Mouse (Mus musculus) kidney, embryonic 15.5 days (tissue): ENCODE results near the gene Matk. TPM values are rescaled to one million over a fixed set of nuclear protein-coding genes. Genes with fewer than 3 reads are reported as not detected.

Experiments
- ATAC-seq: fragments of 200-750 bp; cut with Nextera tagmentation; replicated peaks from 2 replicates; pipeline ENCODE4 v1.8.0; 2017; ENCODE audit warnings: moderate TSS enrichment; ENCODE audit not compliant: low FRiP score
- H3K27ac ChIP-seq: fragments of 300-500 bp; sonication (generic); 2 replicates; pipeline ENCODE4 v1.5.1; 2015; ENCODE audit warnings: mild to moderate bottlenecking, inconsistent platforms
- H3K27me3 ChIP-seq: fragments of 300-500 bp; sonication (generic); 2 replicates; pipeline ENCODE4 v1.6.1; 2015; ENCODE audit warnings: inconsistent platforms
- H3K36me3 ChIP-seq: fragments of 300-500 bp; sonication (generic); 2 replicates; pipeline ENCODE4 v1.6.1; 2015; ENCODE audit warnings: inconsistent platforms
- H3K4me1 ChIP-seq: fragments of 300-500 bp; sonication (generic); 2 replicates; pipeline ENCODE4 v1.6.1; 2015; ENCODE audit warnings: inconsistent platforms
- H3K4me2 ChIP-seq: fragments of 300-500 bp; sonication (generic); 2 replicates; pipeline ENCODE4 v1.6.1; 2015; ENCODE audit warnings: moderate library complexity, mild to moderate bottlenecking, inconsistent platforms
- H3K4me3 ChIP-seq: fragments of 300-500 bp; sonication (generic); replicated peaks from 2 replicates; pipeline ENCODE4 v1.5.1; 2015; ENCODE audit warnings: mild to moderate bottlenecking, inconsistent platforms
- H3K9ac ChIP-seq: fragments of 300-500 bp; sonication (generic); 2 replicates; pipeline ENCODE4 v1.6.1; 2015; ENCODE audit warnings: mild to moderate bottlenecking, inconsistent platforms
- H3K9me3 ChIP-seq: fragments of 300-500 bp; sonication (generic); replicated peaks from 2 replicates; pipeline ENCODE4 v1.6.1; 2016; ENCODE audit warnings: inconsistent platforms
- WGBS: fragments of 180-500 bp; shearing (Covaris S2); methylation state at CpG from one replicate; pipeline ENCODE4 v1.1.7; 2015; ENCODE audit warnings: mixed read lengths; 5-methylcytosine and 5-hydroxymethylcytosine counted together
- polyA plus RNA-seq: library from polyadenylated mRNA; unstranded; fragments of >200 nt; fragmentation: Nextera tagmentation; extraction: Ambion mirVana; gene quantifications from 2 replicates; pipeline ENCODE4 v1.2.1, GENCODE M21; 2015

The Matk gene
- polyA plus RNA-seq, 1 experiment from 2014 or later, result 6.8 TPM

- peak overlapping the region; percentile 45 for H3K4me2 ChIP-seq
- peaks cover 66% of the 10 kb centered on the region for H3K4me1 ChIP-seq
- H3K36me3 ChIP-seq, result no peaks in the 10 kb centered on the region
- H3K27me3 ChIP-seq, result peaks cover 25% of the 10 kb centered on the region
- no peak for ATAC-seq
- peak overlapping the region; percentile 21 for H3K9ac ChIP-seq
- H3K4me3 ChIP-seq, result peak overlapping the region; percentile 33
- no peaks in the 10 kb centered on the region for H3K9me3 ChIP-seq
- WGBS, result 13% methylated on average over 24 of the region's 24 CpGs
- peak overlapping the region; percentile 76 for H3K27ac ChIP-seq
These were observed 38.1 kb downstream of the Matk start for GRCm38 (mm10) chr10:81290698-81291460.

GRCm38 (mm10) chr10:81291511-81292104, 38.9 kb downstream of the Matk start, which contains the start of gene Tjp3:
Gene Tjp3, minus strand, starts transcription at chr10:81291581.
- Histone ChIP-seq H3K27me3 (peaks cover 25% of the 10 kb centered on the region), H3K36me3 (no peaks in the 10 kb centered on the region), H3K9me3 (no peaks in the 10 kb centered on the region), H3K9ac (peak within 1 kb of the TSS; percentile 21), H3K4me1 (peaks cover 62% of the 10 kb centered on the region), H3K27ac (peak within 1 kb of the TSS; percentile 76), H3K4me2 (peak within 1 kb of the TSS; percentile 90), H3K4me3 (peak within 1 kb of the TSS; percentile 88)
- WGBS, result 72% methylated on average over 9 of the region's 9 CpGs
- no peak for ATAC-seq

GRCm38 (mm10) chr10:81292554-81293333, 40.0 kb downstream of the Matk start, which contains the start of gene Pip5k1c:
Gene Pip5k1c, plus strand, starts transcription at chr10:81292963.
- Histone ChIP-seq H3K9me3 (no peaks in the 10 kb centered on the region), H3K4me3 (peak within 1 kb of the TSS; percentile 88), H3K27me3 (peaks cover 23% of the 10 kb centered on the region), H3K4me1 (peaks cover 71% of the 10 kb centered on the region), H3K4me2 (peak within 1 kb of the TSS; percentile 90), H3K27ac (peak within 1 kb of the TSS; percentile 93), H3K9ac (peak within 1 kb of the TSS; percentile 82), H3K36me3 (no peaks in the 10 kb centered on the region)
- 1% methylated on average over 61 of the region's 80 CpGs for WGBS
- ATAC-seq, result peak; percentile 95

- no peaks in the 10 kb centered on the region for H3K9me3 ChIP-seq
- no peaks in the 10 kb centered on the region for H3K36me3 ChIP-seq
- peak overlapping the region; percentile 88 for H3K4me3 ChIP-seq
- no peak for ATAC-seq
- peaks cover 21% of the 10 kb centered on the region for H3K27me3 ChIP-seq
- H3K4me2 ChIP-seq, result peak overlapping the region; percentile 90
- WGBS, result 1% methylated on average over 25 of the region's 25 CpGs
- H3K4me1 ChIP-seq, result peaks cover 71% of the 10 kb centered on the region
- H3K27ac ChIP-seq, result peak overlapping the region; percentile 93
- peak overlapping the region; percentile 82 for H3K9ac ChIP-seq
These were observed 40.7 kb downstream of the Matk start for GRCm38 (mm10) chr10:81293334-81294030.

GRCm38 (mm10) chr10:81294442-81294841, 41.7 kb downstream of the Matk start:
- no peak for ATAC-seq
- peak overlapping the region; percentile 88 for H3K4me3 ChIP-seq
- peaks cover 73% of the 10 kb centered on the region for H3K4me1 ChIP-seq
- peak overlapping the region; percentile 90 for H3K4me2 ChIP-seq
- H3K27me3 ChIP-seq, result peaks cover 21% of the 10 kb centered on the region
- 31% methylated on average over 8 of the region's 8 CpGs for WGBS
- no peaks in the 10 kb centered on the region for H3K9me3 ChIP-seq
- peak overlapping the region; percentile 82 for H3K9ac ChIP-seq
- no peak overlapping the region for H3K27ac ChIP-seq
- H3K36me3 ChIP-seq, result no peaks in the 10 kb centered on the region

- Histone ChIP-seq H3K4me2 (no peak overlapping the region), H3K9ac (no peak overlapping the region), H3K9me3 (no peaks in the 10 kb centered on the region), H3K27ac (no peak overlapping the region), H3K4me1 (peaks cover 75% of the 10 kb centered on the region), H3K27me3 (peaks cover 16% of the 10 kb centered on the region), H3K4me3 (no peak overlapping the region), H3K36me3 (no peaks in the 10 kb centered on the region)
- no peak for ATAC-seq
- WGBS, result 82% methylated on average over 6 of the region's 6 CpGs
These were observed 42.5 kb downstream of the Matk start for GRCm38 (mm10) chr10:81295185-81295584.

- 0 out of 2 replicates have a peak overlapping the region, but pooled peaks have one; percentile 16 for H3K9ac ChIP-seq
- WGBS, result 66% methylated on average over 6 of the region's 6 CpGs
- H3K36me3 ChIP-seq, result no peaks in the 10 kb centered on the region
- no peaks in the 10 kb centered on the region for H3K9me3 ChIP-seq
- no peaks in the 10 kb centered on the region for H3K27me3 ChIP-seq
- peaks cover 79% of the 10 kb centered on the region for H3K4me1 ChIP-seq
- ATAC-seq, result no peak
- no peak overlapping the region for H3K4me3 ChIP-seq
- H3K4me2 ChIP-seq, result no peak overlapping the region
- peak overlapping the region; percentile 86 for H3K27ac ChIP-seq
These were observed 44.5 kb downstream of the Matk start for GRCm38 (mm10) chr10:81297246-81297645.

- Histone ChIP-seq H3K4me2 (peak overlapping the region; percentile 13; the same call in 1 of the 2 replicates), H3K9me3 (no peaks in the 10 kb centered on the region), H3K4me1 (peaks cover 83% of the 10 kb centered on the region), H3K27ac (peak overlapping the region; percentile 86), H3K4me3 (0 out of 2 replicates have a peak overlapping the region, but pooled peaks have one; percentile 2), H3K36me3 (no peaks in the 10 kb centered on the region), H3K9ac (0 out of 2 replicates have a peak overlapping the region, but pooled peaks have one; percentile 16), H3K27me3 (no peaks in the 10 kb centered on the region)
- 31% methylated on average over 10 of the region's 10 CpGs for WGBS
- ATAC-seq, result no peak
These were observed 45.1 kb downstream of the Matk start for GRCm38 (mm10) chr10:81297845-81298244.

- no peak for ATAC-seq
- Histone ChIP-seq H3K27me3 (no peaks in the 10 kb centered on the region), H3K27ac (peak overlapping the region; percentile 86), H3K9ac (no peak overlapping the region), H3K4me1 (peaks cover 88% of the 10 kb centered on the region), H3K4me2 (peak overlapping the region; percentile 13; the same call in 1 of the 2 replicates), H3K4me3 (no peak overlapping the region), H3K9me3 (no peaks in the 10 kb centered on the region), H3K36me3 (no peaks in the 10 kb centered on the region)
- WGBS, result 88% methylated on average over 17 of the region's 17 CpGs
These were observed 45.8 kb downstream of the Matk start for GRCm38 (mm10) chr10:81298369-81299100.

- Histone ChIP-seq H3K4me2 (peak overlapping the region; percentile 20; the same call in 1 of the 2 replicates), H3K9ac (0 out of 2 replicates have a peak overlapping the region, but pooled peaks have one; percentile 16), H3K27me3 (no peaks in the 10 kb centered on the region), H3K9me3 (no peaks in the 10 kb centered on the region), H3K4me1 (peaks cover 87% of the 10 kb centered on the region), H3K36me3 (no peaks in the 10 kb centered on the region), H3K27ac (peak overlapping the region; percentile 86), H3K4me3 (no peak overlapping the region)
- peak; percentile 40 for ATAC-seq
- 80% methylated on average over 14 of the region's 14 CpGs for WGBS
These were observed 47.0 kb downstream of the Matk start for GRCm38 (mm10) chr10:81299585-81300351.
